Mouse (Mus musculus): ENCODE results near the gene Il27ra. TPM values are rescaled to one million over a fixed set of nuclear protein-coding genes. Genes with fewer than 3 reads are reported as not detected.

Il27ra gene
- total and polyA plus RNA-seq, 3 experiments = not detected

DNA sequence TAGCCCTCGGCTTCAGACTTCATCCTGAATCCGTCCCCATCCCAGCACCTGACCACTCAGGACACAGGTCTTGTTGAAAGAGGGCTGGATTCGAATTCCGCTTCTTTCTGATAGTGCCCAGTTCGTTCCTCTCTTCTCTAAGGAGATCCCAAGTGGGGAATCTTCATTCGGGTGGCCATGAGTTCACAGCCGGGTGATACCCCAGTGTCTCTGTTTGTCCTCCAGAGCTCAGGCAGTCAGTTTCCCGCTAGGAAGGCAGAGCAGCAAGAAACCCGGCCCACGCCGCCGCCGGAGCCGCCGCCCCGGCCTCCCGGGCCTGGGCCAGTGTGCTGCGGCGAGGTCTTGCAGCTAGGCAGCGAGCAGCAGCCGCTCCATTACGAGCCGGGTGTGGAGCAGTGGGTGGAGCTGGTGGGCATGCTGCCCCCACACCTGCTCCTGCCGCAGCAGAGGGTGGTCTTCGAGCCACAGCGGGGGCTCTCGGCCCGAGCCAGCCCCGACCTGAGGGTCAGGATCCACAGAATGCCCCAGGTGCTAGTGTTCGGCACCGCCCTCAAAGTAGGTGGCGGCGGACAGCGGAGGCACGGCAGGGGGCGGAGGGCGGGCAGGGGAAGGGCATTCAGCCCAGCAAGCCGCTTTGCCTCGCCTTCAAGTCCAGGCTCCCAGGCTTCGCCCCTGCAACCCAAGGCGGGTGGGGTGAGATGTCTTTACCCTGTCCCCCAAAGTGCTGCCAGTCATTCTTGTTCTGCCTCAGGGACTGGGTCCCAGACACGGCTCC, 42.1 kb upstream of the Il27ra start:
- no peak for DNase-seq (ENCODE audit: low spot score)
- Histone ChIP-seq H3K27me3 (ENCODE audit: insufficient read depth, low read length) (no peaks in the 10 kb centered on the region), H3K9me3 (replicated peaks) (no peaks in the 10 kb centered on the region), H3K4me3 (ENCODE audit: low read depth, low read length) (no peak overlapping the region), H3K4me1 (ENCODE audit: insufficient read depth, low read depth, low read length) (0 out of 2 replicates have a peak, but pooled peaks cover 3% of the 10 kb centered on the region), H3K36me3 (replicated peaks) (peaks cover 96% of the 10 kb centered on the region)
- no peak for ATAC-seq (ENCODE audit: extremely low read depth, insufficient number of reproducible peaks, low FRiP score, poor library complexity, severe bottlenecking)
- no peak for TF ChIP-seq TAL1 (conservative IDR thresholded peaks at IDR 0.05; ENCODE audit: low read depth, low read length)
- TF ChIP-seq POLR2AphosphoS5 (IDR thresholded peaks at IDR 0.05; ENCODE audit: insufficient replicate concordance, low read depth, low read length) = no peak
- TF ChIP-seq GATA2 (IDR thresholded peaks at IDR 0.05; ENCODE audit: borderline replicate concordance, low read depth, low read length) = no peak
- TF ChIP-seq GATA1 (IDR thresholded peaks at IDR 0.05; ENCODE audit: borderline replicate concordance, low read length) = no peak
- TF ChIP-seq CTCF (IDR thresholded peaks at IDR 0.05; ENCODE audit: low read depth, low read length) = no peak

DNA sequence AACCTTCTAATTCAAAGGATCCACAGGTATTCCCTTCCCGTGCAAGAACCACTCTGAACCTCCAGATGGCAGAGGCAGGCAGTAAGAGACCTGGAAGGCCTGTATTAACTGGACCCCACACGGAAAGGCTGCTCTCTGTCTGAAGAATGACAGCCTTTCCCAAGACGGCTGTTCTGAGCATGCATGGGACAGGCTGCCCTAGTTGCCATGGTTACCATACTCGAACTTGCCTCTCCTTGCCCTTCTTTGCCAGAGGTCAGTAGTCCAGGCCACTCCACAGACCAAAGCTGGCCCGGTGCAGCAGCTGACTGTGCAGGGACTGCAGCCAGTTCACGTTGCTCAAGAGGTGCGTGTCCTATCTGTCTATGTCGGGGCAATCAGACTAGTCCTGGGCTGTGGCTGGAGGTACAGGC, 41.4 kb upstream of the Il27ra start:
- DNase-seq (ENCODE audit: low spot score) (no peak), ATAC-seq (ENCODE audit: extremely low read depth, insufficient number of reproducible peaks, low FRiP score, poor library complexity, severe bottlenecking) (no peak)
- H3K4me1 ChIP-seq (ENCODE audit: insufficient read depth, low read depth, low read length) = 0 out of 2 replicates have a peak, but pooled peaks cover 4% of the 10 kb centered on the region
- H3K36me3 ChIP-seq (replicated peaks) = peaks cover 96% of the 10 kb centered on the region
- H3K9me3 ChIP-seq (replicated peaks) = no peaks in the 10 kb centered on the region
- no peaks in the 10 kb centered on the region for H3K27me3 ChIP-seq (ENCODE audit: insufficient read depth, low read length)
- TF ChIP-seq CTCF (IDR thresholded peaks at IDR 0.05; ENCODE audit: low read depth, low read length) (no peak), POLR2AphosphoS5 (IDR thresholded peaks at IDR 0.05; ENCODE audit: insufficient replicate concordance, low read depth, low read length) (no peak), TAL1 (conservative IDR thresholded peaks at IDR 0.05; ENCODE audit: low read depth, low read length) (no peak), GATA1 (IDR thresholded peaks at IDR 0.05; ENCODE audit: borderline replicate concordance, low read length) (no peak), GATA2 (IDR thresholded peaks at IDR 0.05; ENCODE audit: borderline replicate concordance, low read depth, low read length) (no peak)
- H3K4me3 ChIP-seq (ENCODE audit: low read depth, low read length) = no peak overlapping the region

DNA sequence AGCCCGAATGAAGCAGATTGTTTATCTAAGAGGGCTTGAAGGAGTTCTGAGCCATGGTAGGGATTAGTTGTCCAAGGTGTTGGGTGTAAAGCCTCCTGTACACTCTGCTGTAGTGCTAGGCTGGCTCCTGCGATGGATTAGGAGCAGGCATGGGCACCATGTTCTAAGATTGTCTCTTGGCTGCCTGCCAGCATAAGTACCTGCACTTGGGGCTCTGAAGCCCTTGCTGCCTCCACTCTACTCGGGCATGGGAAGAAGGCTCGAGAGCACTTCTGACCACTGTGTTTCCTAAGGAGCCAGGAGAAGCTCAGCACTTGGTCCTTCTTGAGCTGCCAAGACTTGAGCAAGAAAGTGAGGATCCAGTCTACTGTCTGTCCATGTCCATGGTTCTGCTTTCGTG, 36.8 kb upstream of the Il27ra start:
- H3K9me3 ChIP-seq (replicated peaks) = no peaks in the 10 kb centered on the region
- H3K27me3 ChIP-seq (ENCODE audit: insufficient read depth, low read length) = no peaks in the 10 kb centered on the region
- H3K4me3 ChIP-seq (ENCODE audit: low read depth, low read length) = no peak overlapping the region
- H3K4me1 ChIP-seq (ENCODE audit: insufficient read depth, low read depth, low read length) = 0 out of 2 replicates have a peak, but pooled peaks cover 4% of the 10 kb centered on the region
- DNase-seq (ENCODE audit: low spot score) = no peak
- H3K36me3 ChIP-seq (replicated peaks) = peaks cover 93% of the 10 kb centered on the region
- TF ChIP-seq POLR2AphosphoS5 (IDR thresholded peaks at IDR 0.05; ENCODE audit: insufficient replicate concordance, low read depth, low read length) = no peak
- ATAC-seq (ENCODE audit: extremely low read depth, insufficient number of reproducible peaks, low FRiP score, poor library complexity, severe bottlenecking) = no peak

DNA sequence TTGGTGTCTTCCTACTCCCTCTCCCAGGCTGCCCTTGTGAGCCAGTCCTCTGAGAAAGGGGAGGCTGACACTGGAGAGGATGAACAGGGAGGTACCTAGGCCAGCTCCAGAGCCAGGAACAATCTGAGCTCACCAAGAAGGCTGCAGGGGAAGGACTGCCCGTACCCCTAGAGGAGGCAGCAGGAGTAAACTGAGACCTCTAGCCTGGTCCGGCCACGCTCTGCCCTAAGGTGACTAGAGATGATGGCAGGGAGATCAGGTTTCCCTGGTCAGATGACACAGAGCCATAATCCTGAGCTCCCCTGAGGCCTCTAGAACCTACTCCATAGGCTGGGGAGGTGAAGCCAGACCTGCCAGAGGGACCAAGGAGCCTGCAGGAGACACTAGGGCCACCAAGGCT, 34.5 kb upstream of the Il27ra start:
- Histone ChIP-seq H3K27me3 (ENCODE audit: insufficient read depth, low read length) (no peaks in the 10 kb centered on the region), H3K4me3 (ENCODE audit: low read depth, low read length) (no peak overlapping the region), H3K36me3 (replicated peaks) (peaks cover 90% of the 10 kb centered on the region), H3K9me3 (replicated peaks) (no peaks in the 10 kb centered on the region), H3K4me1 (ENCODE audit: insufficient read depth, low read depth, low read length) (peaks cover 16% of the 10 kb centered on the region)
- no peak for ATAC-seq (ENCODE audit: extremely low read depth, insufficient number of reproducible peaks, low FRiP score, poor library complexity, severe bottlenecking)
- TF ChIP-seq CTCF (IDR thresholded peaks at IDR 0.05; ENCODE audit: low read depth, low read length) = no peak
- no peak for TF ChIP-seq GATA2 (IDR thresholded peaks at IDR 0.05; ENCODE audit: borderline replicate concordance, low read depth, low read length)
- TF ChIP-seq POLR2AphosphoS5 (IDR thresholded peaks at IDR 0.05; ENCODE audit: insufficient replicate concordance, low read depth, low read length) = no peak
- TF ChIP-seq GATA1 (IDR thresholded peaks at IDR 0.05; ENCODE audit: borderline replicate concordance, low read length) = no peak
- no peak for TF ChIP-seq TAL1 (conservative IDR thresholded peaks at IDR 0.05; ENCODE audit: low read depth, low read length)
- DNase-seq (ENCODE audit: low spot score) = no peak

DNA sequence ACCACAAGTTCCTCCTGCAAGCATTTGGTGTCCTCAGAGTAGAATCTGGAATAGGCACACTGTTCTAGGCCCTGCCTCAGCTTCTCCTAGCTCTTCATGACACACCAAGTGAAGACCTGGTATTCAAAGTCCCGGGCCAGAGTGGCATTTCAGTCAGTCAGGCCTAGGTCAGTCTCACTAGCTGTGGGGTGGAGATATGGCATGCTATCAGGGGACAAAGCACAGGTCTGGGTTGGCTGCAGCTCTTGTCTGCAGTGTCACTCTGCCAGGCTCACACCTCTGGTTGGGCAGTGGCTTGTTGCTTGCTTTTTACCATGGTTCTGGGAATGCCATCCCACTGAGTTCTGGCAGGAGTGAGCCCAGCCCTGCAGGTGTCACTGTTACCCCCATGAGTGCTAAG, 34.0 kb upstream of the Il27ra start:
- Histone ChIP-seq H3K4me1 (ENCODE audit: insufficient read depth, low read depth, low read length) (peaks cover 19% of the 10 kb centered on the region), H3K36me3 (replicated peaks) (peaks cover 89% of the 10 kb centered on the region), H3K9me3 (replicated peaks) (no peaks in the 10 kb centered on the region), H3K4me3 (ENCODE audit: low read depth, low read length) (no peak overlapping the region), H3K27me3 (ENCODE audit: insufficient read depth, low read length) (no peaks in the 10 kb centered on the region)
- DNase-seq (ENCODE audit: low spot score) = no peak
- no peak for ATAC-seq (ENCODE audit: extremely low read depth, insufficient number of reproducible peaks, low FRiP score, poor library complexity, severe bottlenecking)
- TF ChIP-seq POLR2AphosphoS5 (IDR thresholded peaks at IDR 0.05; ENCODE audit: insufficient replicate concordance, low read depth, low read length) (no peak), GATA2 (IDR thresholded peaks at IDR 0.05; ENCODE audit: borderline replicate concordance, low read depth, low read length) (no peak), GATA1 (IDR thresholded peaks at IDR 0.05; ENCODE audit: borderline replicate concordance, low read length) (no peak), TAL1 (conservative IDR thresholded peaks at IDR 0.05; ENCODE audit: low read depth, low read length) (no peak), CTCF (IDR thresholded peaks at IDR 0.05; ENCODE audit: low read depth, low read length) (no peak)

DNA sequence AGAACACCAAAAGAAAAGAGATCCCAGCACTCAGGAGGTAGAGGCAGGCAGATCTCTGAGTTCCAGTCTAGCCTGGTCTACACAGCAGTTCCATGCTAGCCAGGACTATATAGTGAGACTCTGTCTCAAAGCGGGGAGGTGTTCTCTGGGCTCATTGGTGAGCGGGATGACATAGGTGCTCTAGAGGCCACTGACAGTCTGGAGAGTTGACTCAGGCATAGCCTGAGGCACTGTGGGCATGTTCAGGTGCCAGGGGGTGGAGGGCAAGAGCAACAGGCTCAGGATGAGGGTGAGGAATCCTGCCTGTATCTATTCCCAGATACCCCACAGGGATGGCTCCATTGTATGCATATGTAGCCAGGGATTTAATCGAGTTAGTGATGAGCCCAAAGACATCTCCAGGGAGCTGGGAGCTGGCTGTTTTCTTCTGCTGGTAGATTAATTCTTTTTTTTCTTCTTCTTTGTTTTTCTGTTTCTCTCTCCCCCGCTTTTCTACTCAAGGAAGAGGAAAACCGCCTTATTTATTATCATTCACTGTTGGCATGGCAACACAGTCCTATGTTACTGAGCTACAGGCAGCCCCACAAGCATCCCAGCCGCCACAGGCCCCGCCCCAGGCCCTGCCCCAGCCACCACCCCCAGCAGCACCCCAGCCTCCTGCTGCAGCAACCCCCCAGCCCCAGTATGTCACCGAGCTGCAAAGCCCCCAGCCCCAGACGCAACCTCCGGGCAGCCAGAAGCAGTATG, 31.0 kb upstream of the Il27ra start:
- Histone ChIP-seq H3K4me3 (ENCODE audit: low read depth, low read length) (no peak overlapping the region), H3K36me3 (replicated peaks) (peaks cover 82% of the 10 kb centered on the region), H3K9me3 (replicated peaks) (no peaks in the 10 kb centered on the region), H3K27me3 (ENCODE audit: insufficient read depth, low read length) (no peaks in the 10 kb centered on the region), H3K4me1 (ENCODE audit: insufficient read depth, low read depth, low read length) (peaks cover 43% of the 10 kb centered on the region)
- ATAC-seq (ENCODE audit: extremely low read depth, insufficient number of reproducible peaks, low FRiP score, poor library complexity, severe bottlenecking) = no peak
- TF ChIP-seq POLR2AphosphoS5 (IDR thresholded peaks at IDR 0.05; ENCODE audit: insufficient replicate concordance, low read depth, low read length) (no peak), GATA2 (IDR thresholded peaks at IDR 0.05; ENCODE audit: borderline replicate concordance, low read depth, low read length) (no peak), TAL1 (conservative IDR thresholded peaks at IDR 0.05; ENCODE audit: low read depth, low read length) (no peak), GATA1 (IDR thresholded peaks at IDR 0.05; ENCODE audit: borderline replicate concordance, low read length) (no peak), CTCF (IDR thresholded peaks at IDR 0.05; ENCODE audit: low read depth, low read length) (no peak)
- DNase-seq (ENCODE audit: low spot score) = no peak
